In genomic region chr1:193160317-193161032, GRCm38 (mm10) we compare ENCODE assay signal across 8 mouse cellular contexts. TPM values are rescaled to one million over a fixed set of nuclear protein-coding genes. Genes with fewer than 3 reads are reported as not detected.
DNase-seq lines count a peak whose midpoint lies in the region; ATAC-seq and TF ChIP-seq lines count a peak whose summit lies in the region.

No protein-coding gene starts in this region.

- no peak overlapping the region for H3K9ac ChIP-seq in lung, postnatal 0 days (replicated peaks; ENCODE audit: low read depth)

- no peak for TF ChIP-seq CTCF in lung, postnatal 0 days (IDR thresholded peaks at IDR 0.05)

- WGBS in lung, postnatal 0 days: 12% methylated on average over 18 of the region's 18 CpGs

- no peaks in the 10 kb centered on the region for H3K36me3 ChIP-seq in lung, postnatal 0 days (ENCODE audit: insufficient read depth, low read length)

- H3K4me1 ChIP-seq in lung, postnatal 0 days (ENCODE audit: insufficient read depth, low read depth, low read length): peaks cover 14% of the 10 kb centered on the region; the same call in 1 of the 2 replicates

- H3K4me3 ChIP-seq in lung, postnatal 0 days (ENCODE audit: low read depth, low read length): peak overlapping the region; percentile 2; the same call in 1 of the 2 replicates

- peak; percentile 35 to 66 for DNase-seq in adrenal gland, adult (ENCODE audit: inconsistent age in 2 of 2, low spot score in 1 of 2)
- DNase-seq in adrenal gland, postnatal 4 days (ENCODE audit: low spot score in 2 of 2): no peak
- peak; percentile 22 to 25 for DNase-seq in heart, adult 9 months (ENCODE audit: low spot score in 2 of 2)
- DNase-seq in kidney, adult 9 months: peak; percentile 30
- DNase-seq in lung, postnatal 0 days (ENCODE audit: low spot score): peak; percentile 71
- no peak for DNase-seq in cerebellum, adult 11-12 months

- no peaks in the 10 kb centered on the region for H3K9me3 ChIP-seq in lung, postnatal 0 days (ENCODE audit: low read length)

- H3K27me3 ChIP-seq in lung, postnatal 0 days (replicated peaks; ENCODE audit: insufficient read depth, low read length): no peaks in the 10 kb centered on the region

- peak; percentile 89 for ATAC-seq in common myeloid progenitor, adult 5-6 weeks (replicated peaks; ENCODE audit: low read depth, poor library complexity, severe bottlenecking)
- ATAC-seq in lung, postnatal 0 days: peak; percentile 71
- ATAC-seq in neutrophil, adult 5-6 weeks (ENCODE audit: extremely low read depth, insufficient number of reproducible peaks, low FRiP score, poor library complexity, severe bottlenecking): peak; percentile 64; the same call in 1 of the 2 replicates

- TF ChIP-seq EP300 in lung, postnatal 0 days (IDR thresholded peaks at IDR 0.05): no peak

- peak overlapping the region; percentile 50 for H3K4me2 ChIP-seq in lung, postnatal 0 days (replicated peaks; ENCODE audit: low read depth, low read length)

- peak overlapping the region; percentile 40; the same call in 1 of the 2 replicates for H3K27ac ChIP-seq in lung, postnatal 0 days (ENCODE audit: low read length)

RNA-seq across cellular contexts. Expression of gene A130010J15Rik, which starts 7.4 kb away (rescaled TPM):
- 1 to 10 TPM; 4.8 to 5.7 TPM for total RNA-seq in adrenal gland, postnatal 4 days (2021)
- total RNA-seq in common myeloid progenitor, adult 5-6 weeks (2017): 12.7 and 13.0 TPM in 2 replicates
- polyA plus RNA-seq in lung, postnatal 0 days (2015; fragmentation: Nextera tagmentation; extraction: Ambion mirVana): 8.3 and 8.4 TPM in 2 replicates
- 6.8 and 7.4 TPM in 2 replicates for total RNA-seq in neutrophil, adult 5-6 weeks (2017)

RNA-seq across cellular contexts. Expression of gene Irf6, which starts 7.6 kb away (rescaled TPM):
- total RNA-seq in adrenal gland, postnatal 4 days (2021): 1 to 10 TPM; 3.6 to 4.7 TPM
- total RNA-seq in common myeloid progenitor, adult 5-6 weeks (2017): 1.0 and 1.6 TPM in 2 replicates
- 14.3 and 17.0 TPM in 2 replicates for polyA plus RNA-seq in lung, postnatal 0 days (2015; fragmentation: Nextera tagmentation; extraction: Ambion mirVana)
- total RNA-seq in neutrophil, adult 5-6 weeks (2017): 1.1 and 1.7 TPM in 2 replicates

RNA-seq across cellular contexts. Expression of gene Diexf, which starts 30.4 kb away (rescaled TPM):
- total RNA-seq in adrenal gland, postnatal 4 days (2021): 10 to 100 TPM; 18.1 to 19.9 TPM
- 11.9 and 22.1 TPM in 2 replicates for total RNA-seq in common myeloid progenitor, adult 5-6 weeks (2017)
- polyA plus RNA-seq in lung, postnatal 0 days (2015; fragmentation: Nextera tagmentation; extraction: Ambion mirVana): 2.5 and 2.9 TPM in 2 replicates
- 27.9 and 32.9 TPM in 2 replicates for total RNA-seq in neutrophil, adult 5-6 weeks (2017)

RNA-seq across cellular contexts. Expression of gene Traf3ip3, which starts 41.0 kb away (rescaled TPM):
- total RNA-seq in adrenal gland, postnatal 4 days (2021): 1 to 10 TPM; 3.5 to 7.7 TPM
- total RNA-seq in common myeloid progenitor, adult 5-6 weeks (2017): 36.7 and 65.1 TPM in 2 replicates
- polyA plus RNA-seq in lung, postnatal 0 days (2015; fragmentation: Nextera tagmentation; extraction: Ambion mirVana): 3.0 and 3.6 TPM in 2 replicates
- 473 and 476 TPM in 2 replicates for total RNA-seq in neutrophil, adult 5-6 weeks (2017)

RNA-seq across cellular contexts. Expression of gene Lamb3, which starts 47.0 kb away (rescaled TPM):
- total RNA-seq in adrenal gland, postnatal 4 days (2021): 1 to 10 TPM; 1.4 to 1.7 TPM
- 0.39 and 2.1 TPM in 2 replicates for total RNA-seq in common myeloid progenitor, adult 5-6 weeks (2017)
- 62.8 and 63.1 TPM in 2 replicates for polyA plus RNA-seq in lung, postnatal 0 days (2015; fragmentation: Nextera tagmentation; extraction: Ambion mirVana)
- 25.7 and 29.8 TPM in 2 replicates for total RNA-seq in neutrophil, adult 5-6 weeks (2017)

Comparison
In these comparisons a context has a peak if more than half of its experiments do, and no peak if none do; other contexts are left out.
1. DNase-seq: peak in adrenal gland, adult (2 of 2), heart, adult 9 months (2 of 2), kidney, adult 9 months (single experiment) and lung, postnatal 0 days (single experiment); none in adrenal gland, postnatal 4 days (0 of 2) and cerebellum, adult 11-12 months (single experiment).
2. Peak in every context shown above with its lines, with median percentiles within 50 percentile points of each other: ATAC-seq.